Mouse (Mus musculus) stomach, postnatal 0 days (tissue): ENCODE results near the gene Gm14569.

Source experiments
- CTCF ChIP-seq: IDR thresholded peaks from 2 replicates; pipeline ENCODE4 v1.5.1; 2016; ENCODE audit warnings: antibody characterized with exemption, low read depth, mild to moderate bottlenecking, moderate library complexity
- EP300 ChIP-seq: optimal IDR thresholded peaks from 2 replicates; pipeline ENCODE3; 2016; ENCODE audit warnings: antibody characterized with exemption

DNA sequence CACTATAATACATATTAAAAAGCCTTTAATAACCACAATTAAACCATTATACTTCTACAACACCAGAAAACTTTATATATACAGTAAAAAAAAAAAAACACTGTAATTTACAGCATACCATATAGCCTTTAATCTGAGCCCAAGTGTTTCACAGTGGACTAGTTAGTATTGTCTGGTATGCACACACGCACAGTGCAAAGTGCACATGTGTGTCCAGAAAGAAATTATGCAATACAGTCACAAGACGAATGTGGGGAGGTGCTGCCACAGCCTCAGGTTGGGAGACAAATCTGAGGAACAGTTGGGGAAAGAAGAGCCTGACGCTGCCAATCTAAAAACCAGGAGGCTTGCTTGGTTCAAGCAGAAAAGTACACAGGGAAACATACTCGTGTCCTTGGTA lies 42.1 kb upstream of the Gm14569 start:
- no peak for TF ChIP-seq EP300
- TF ChIP-seq CTCF = no peak
